Mouse (Mus musculus): ENCODE data around the gene Prr7.

Gene Prr7

DNA sequence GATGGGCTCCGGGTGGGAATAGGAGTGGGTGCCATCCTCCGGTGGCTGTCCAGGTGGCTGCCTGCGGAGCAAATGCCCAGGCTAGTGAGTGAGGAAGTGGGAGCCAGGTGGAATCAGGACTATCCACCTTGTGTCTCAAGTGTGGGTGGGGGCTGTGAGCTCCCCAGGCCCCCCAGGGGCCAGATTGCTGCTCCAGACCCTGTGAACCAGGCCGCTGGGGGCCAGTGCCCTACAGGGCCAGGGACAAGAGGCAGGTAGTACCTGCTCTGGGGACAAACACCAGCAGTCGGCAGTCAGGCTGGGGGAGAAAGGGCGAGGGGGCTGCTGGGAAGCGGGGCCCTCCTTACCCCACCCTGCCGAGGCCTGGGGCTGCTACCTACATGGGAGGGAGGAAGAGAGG is 12.2 kb downstream of the Prr7 start:
- no peak for DNase-seq (ENCODE audit: low spot score in 2 of 2)

DNA sequence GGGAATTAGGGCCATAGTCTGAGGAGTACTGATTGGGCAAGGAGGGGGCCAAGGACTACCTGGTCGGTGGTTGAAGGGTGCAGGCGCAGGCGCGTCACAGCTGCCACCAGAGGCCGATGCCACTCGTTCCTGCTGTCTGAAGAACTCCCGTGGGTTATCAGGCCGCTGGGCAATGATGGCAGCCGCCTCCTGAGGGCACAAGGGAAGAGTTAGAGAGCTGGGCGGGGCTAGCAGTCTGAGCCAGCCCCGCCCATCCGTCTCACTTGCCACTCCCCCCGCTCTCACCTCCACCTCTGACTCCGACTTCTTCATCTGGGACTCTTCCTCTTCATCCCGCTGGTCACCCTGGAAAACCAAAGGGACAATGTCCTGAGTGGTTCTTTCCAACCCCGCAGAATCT is 13.4 kb downstream of the Prr7 start:
- no peak for DNase-seq (ENCODE audit: low spot score in 2 of 2)

DNA sequence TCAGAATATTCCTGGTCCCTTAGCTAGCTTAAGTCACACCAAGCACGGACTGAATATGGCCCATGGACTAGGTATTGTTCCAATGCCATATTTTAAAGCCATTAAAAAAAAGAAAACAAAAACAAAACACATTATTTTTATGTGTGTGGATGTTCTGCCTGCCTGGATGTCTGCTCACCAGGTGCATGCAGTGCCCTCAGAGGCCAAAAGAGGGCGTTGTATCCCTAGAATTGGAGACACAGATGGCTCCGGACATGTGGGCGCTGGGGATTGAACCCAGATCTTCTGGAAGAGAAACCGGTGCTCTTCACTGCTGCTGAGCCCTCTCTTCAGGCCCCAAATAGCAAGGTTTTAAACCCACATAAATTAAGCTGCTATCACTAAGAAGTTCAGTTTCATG is 14.0 kb downstream of the Prr7 start:
- no peak for DNase-seq (ENCODE audit: low spot score in 2 of 2)

DNA sequence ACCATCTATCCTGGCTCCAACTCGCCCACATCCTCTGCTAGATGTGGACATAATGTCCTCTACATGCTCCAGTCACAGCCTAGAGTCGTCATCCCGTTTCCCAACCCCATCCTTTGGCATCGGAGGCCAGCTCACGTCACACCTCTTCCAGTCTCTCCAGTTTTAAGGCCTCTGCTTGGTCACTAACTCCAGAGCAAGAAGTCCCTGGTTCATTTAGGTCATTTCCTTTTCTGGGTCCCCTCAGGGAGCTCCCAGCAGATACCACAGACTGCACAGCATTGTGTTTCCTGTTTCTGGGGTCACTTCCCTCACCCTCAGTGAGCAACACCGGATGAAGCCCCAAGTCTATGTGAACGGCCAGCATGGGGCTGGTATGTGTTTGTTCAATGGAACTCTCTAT is 14.9 kb downstream of the Prr7 start:
- DNase-seq (ENCODE audit: low spot score in 2 of 2): no peak

DNA sequence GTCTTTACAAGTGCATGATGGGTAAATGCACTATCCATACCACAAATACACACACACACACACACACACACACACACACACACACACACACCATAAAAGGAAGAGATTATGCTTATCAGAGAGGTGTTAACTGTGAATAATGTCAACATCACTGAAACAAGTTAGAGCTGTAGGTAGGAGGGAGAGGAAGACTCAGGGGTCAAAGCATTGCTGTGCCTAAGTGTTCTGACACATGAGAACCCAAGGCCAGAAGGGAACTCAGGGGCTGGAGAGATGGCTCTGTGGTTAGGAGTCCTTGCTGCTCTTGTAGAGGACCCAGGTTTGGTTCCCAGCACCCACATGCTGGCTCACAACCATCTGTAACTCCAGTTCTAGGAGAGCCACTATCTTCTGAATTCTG is 15.9 kb downstream of the Prr7 start:
- no peak for DNase-seq (ENCODE audit: low spot score in 2 of 2)

DNA sequence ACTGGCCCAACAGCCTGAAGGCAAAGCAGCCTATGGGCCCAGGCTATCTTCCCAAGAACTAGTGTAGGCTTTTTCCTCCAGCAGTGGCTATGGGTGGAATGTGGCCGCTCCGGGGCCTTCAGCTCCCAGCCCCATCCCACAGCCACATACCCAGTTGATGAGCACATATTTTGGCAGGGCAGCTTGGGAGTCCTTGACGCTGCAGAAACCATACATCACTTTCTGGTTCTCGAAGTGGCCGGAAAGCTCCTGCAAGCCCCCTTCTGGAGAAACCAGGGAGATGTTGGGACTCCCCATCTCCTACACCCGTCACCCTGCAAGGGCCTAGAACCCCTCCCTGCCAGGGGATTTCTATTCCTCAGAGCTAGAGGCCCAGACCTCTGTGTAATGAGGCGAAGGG is 18.5 kb downstream of the Prr7 start:
- DNase-seq (ENCODE audit: low spot score in 2 of 2): no peak

DNA sequence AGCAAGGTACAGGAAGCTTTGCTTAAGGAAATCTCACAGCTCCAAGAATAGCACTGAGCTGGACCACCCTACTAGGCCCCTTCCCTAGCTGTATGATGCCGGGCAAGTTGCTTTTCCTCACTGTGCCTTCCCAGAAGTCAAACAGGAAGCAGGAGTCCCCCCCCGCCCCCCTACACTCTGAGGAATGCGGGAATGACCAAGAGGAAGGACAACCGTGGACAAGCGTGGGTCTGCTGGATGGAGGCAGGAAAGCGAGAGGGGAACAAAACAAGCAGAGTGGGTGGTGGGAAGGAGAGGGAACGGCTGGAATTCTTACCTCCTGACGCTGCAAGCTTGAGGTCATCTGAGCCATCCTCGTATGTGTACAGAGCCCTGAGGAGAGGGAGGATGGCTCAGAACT is 19.0 kb downstream of the Prr7 start:
- no peak for DNase-seq (ENCODE audit: low spot score in 2 of 2)

DNA sequence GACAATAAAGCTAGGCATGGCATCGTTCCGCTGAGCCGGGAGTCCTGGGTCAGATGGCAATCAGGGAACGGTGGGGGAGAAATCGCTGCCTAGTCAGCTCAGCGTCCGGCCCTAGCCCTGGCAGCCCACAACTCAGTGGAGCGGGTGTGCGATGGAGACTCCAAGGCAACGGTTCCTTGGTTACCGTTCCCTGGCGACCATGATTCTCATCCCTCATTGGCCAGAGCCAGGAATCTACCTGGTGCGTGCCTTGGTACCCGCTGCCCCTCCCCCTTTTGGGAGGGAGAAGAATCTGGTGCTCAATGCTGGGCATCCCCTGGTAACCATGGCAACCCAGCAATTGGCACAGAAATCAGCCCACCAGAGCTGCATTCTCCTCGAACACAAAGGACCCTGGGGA is 19.5 kb downstream of the Prr7 start:
- DNase-seq (ENCODE audit: low spot score in 2 of 2): peak; percentile 75 to 86

DNA sequence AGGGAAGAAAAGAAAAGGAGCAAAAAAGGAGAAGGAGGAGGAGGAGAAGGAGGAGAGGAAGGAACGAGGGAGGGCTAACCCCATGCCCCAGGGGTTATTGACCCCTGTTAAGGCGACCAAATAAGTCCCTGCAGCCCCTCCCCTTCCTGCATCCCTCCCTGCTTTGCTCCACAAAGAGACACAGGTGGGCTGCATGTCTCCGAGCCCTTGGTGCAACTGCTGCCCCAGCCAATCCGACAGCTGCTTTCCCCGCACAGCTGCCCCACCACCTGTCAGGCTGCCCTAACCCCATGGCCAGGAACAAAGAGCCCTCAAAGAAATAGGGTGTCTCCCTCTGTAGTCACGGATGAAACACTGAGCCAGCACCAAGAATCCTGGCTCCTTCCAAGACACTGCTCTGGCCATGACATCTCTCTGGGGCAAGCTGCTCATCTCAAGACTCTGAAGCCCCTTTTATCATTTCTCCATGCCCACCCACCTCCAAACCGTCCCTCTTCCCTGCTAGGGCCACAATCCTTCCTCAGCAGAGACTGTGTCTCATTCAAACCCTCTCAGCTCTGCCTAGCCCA is 20.5 kb downstream of the Prr7 start:
- DNase-seq (ENCODE audit: low spot score in 2 of 2): no peak

DNA sequence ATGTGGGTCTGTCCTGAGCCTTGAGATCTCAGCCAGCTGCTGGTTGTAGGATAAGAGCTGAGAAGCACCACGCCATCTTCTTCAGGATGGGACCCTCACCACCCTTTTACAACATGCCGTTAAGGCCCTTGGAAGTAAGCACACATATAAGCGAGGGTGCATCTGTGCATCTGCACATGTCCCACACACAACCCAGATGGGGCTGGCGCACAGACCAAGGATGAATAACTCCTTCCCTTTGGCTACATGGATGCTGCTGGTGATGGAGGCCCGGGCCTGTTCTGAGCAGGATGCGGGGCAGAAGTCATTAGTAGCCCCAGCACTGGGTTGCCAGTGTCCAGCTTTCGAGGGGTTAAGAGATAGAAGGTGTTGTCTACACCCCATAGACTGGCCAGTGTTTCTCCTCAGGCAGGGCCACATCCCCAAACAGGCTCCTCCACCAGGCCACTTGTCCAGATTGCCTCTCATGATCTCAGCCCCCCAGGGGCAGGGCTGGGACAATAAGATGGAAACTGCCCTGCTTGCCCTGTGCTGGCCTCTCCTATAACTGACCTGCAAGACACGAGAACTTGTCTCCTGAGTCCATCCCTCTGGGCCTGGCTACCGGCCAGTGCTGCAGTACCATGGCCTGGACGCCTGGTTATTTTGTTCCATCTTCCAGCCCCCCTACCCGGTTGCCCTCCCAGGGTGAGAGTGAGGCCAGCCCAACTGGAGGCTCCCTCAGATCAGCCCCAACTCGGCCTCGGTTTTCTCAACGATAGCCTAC is 22.1 kb downstream of the Prr7 start:
- no peak for DNase-seq (ENCODE audit: low spot score in 2 of 2)

DNA sequence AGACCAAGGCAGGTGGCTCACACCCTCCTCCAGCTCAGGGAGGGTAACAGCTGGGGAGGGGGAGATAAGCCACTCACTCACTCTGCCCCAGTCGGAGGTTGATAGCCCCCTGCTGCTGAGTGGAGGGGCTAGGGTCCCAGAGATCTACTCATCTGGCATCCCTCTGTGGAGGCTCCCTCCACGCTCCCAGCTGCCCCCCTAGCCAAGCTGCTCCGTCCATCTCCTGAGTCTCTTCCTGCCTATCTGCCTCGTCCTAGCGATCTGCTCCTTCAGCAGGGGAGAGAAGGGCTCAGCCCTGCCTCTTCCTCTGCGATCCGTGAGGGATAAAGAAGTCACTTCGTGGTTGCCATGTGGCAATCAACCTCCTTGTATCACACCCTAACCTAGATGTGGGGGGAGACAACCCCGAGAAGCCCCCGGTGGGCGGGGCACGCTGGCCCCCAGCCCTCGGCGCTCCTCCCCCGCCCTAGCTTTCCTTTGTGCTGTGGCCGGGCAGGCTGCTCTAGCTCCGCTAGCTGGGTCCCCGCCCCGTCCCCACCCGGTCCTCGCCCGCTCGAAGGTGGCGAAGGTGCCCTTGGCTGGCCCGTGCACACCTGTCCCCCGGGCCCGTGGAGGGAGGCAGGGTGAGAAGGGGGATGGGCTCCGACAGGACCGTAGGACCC is 23.0 kb downstream of the Prr7 start:
- DNase-seq (ENCODE audit: low spot score in 2 of 2): no peak

DNA sequence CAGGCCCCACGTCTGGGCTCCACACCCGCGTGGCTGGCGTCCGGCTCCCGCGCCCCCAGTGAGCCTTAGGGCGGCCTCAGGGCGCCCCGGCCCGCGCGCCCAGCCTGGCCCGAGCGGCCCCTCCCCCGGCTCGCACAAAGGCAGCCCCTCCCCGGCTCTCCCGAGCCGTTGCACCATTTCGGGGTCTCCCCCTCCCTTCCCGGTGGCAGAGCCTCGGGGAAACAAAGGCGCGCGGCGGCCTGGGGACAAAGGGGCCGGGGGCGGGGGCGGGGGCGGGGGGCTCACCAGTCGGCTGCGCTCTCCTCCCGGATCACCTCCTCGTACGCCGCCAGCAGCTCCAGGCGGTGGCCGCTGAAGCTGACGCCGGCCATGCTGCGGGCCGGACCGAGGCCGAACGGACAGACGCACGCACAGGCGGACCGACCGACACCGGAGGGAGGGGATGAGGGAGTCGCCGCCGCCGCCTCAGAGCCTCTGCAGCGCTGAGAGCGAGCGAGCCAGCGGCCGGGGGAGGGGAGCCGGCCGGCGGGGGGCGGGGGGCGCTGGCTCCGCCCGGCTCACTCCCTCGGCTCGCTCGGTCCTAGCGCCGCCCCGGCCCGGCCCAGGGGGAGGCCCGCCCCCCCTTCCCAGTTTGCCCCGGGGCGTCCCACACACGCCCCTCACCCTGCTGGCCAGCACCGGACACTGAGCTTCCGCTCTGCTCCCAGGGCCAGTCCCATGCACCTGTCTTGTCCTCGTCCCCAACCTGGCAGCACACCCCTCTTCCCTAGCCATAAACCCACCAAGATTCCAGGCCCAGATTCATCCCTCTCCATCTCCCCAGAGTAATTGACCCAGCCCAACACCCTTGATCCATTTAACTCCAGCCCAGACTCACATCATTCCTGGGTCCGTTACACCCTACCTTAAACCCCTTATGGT is 23.8 kb downstream of the Prr7 start, which contains the start of gene Dbn1:
Dbn1 (minus strand) TSS at position 534 of the 921 bp plus-strand sequence.
- no peak for DNase-seq (ENCODE audit: low spot score in 2 of 2)

DNA sequence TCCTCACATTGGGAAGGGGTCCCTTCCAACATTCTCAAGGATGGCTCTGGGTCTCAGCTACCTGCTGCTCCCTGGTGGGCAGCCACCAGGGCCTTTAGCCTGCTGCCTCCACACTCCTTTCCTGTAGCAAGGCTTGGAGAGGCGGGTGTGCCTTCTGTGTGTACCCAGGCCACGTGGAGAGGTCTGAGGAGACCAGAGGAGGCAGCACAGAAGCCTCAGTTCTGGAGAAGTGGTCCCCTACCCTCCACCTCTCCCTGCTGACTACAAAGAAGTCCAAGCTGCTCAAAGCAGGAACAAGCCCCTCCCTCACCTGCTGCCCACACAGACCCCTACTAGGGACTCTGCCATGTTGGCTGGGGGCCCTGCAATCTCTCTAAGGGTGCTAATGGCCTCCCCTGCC is 30.2 kb downstream of the Prr7 start:
- DNase-seq (ENCODE audit: low spot score in 2 of 2): no peak

DNA sequence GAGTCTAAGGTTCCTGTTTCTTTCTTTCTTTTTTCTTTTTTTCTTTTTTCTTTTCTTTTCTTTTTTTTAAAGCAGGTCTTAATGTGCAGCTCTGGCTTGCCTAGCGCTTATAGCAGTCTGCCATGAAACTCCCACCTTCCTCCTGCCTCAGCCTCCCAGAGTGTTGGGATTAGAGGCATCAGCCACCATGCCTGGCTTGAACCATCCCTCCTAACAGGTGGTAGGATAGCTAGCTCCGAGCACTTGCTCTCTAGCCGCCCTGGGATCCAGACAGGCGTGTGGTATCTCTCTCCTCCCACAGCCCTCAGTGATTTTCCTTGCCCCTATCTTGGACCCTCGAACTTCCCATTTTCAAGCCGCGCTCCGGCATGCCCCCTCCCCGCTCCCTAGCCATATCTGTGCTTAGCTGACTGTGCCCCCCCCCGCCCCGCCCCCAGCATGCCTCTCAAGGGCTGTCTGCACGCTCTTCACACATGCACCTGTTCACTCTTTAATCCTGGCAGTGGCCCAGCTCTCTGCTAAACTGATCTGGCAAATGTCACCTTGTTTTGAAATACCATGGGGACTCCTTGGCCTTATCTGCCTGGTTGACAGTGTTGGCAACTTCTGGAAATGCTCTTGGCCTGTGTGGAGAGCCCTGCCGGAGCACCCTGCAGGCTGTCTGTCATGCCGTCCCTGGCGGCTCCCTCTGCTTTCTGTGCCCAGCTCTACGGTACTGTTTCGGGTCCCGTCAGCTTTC is 31.0 kb downstream of the Prr7 start:
- DNase-seq (ENCODE audit: low spot score in 2 of 2): no peak

DNA sequence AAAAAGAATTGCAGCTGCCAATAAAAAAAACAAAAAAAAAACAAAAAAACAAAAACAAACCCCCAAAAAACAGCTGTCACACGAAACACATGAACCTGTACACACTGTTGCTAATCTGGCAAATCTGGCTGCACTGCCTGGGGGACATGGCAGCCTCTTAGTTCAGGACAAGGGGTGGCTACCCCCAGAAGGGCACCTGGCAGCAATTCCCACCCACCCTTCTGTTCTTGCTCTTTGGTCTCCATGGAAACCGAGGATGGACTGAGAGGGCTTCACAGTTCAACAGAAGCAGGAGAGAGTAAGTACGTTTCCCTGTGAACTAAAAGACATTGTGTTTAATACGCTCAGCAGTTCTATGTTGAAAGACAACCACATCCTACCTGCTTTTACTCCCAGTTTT is 31.6 kb downstream of the Prr7 start:
- DNase-seq (ENCODE audit: low spot score in 2 of 2): no peak

DNA sequence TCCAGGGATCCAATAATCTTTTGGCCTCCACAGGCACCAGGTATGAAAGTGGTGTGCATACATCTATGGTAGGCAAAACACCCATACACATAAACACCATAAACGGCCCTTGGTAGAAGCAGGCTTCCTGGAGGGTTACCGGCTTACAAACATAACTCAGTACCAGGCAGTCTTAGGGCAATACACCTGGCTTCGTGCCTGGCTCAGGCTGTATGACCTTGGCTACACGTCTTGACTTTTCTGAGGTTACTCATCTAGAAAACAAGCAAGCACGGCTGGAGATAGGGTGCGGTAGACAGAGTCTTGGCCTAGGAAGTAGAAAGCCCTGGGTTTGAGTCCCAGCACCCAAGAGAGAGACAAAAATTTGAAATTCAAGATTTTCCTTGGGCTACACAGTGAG is 32.6 kb downstream of the Prr7 start:
- no peak for DNase-seq (ENCODE audit: low spot score in 2 of 2)

DNA sequence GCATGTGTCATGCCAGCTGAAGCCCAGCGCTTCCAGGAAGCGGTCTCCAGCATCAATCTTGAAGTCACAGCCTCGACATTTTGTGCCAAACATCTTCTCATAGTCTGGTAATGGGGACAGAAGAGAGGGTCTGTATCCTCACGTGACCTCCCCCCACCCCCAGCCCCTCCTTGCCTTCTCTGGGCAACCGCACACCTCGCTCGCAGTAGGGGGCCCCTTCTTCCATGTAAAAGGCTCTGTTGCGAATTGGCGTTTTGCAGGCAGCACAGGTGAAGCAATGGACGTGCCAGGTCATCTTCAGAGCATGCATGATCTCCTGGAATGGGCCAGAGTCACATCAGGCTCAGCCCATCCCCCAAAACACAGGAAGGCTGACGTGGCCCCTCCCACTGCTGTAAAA is 34.8 kb downstream of the Prr7 start:
- DNase-seq (ENCODE audit: low spot score in 2 of 2): no peak

DNA sequence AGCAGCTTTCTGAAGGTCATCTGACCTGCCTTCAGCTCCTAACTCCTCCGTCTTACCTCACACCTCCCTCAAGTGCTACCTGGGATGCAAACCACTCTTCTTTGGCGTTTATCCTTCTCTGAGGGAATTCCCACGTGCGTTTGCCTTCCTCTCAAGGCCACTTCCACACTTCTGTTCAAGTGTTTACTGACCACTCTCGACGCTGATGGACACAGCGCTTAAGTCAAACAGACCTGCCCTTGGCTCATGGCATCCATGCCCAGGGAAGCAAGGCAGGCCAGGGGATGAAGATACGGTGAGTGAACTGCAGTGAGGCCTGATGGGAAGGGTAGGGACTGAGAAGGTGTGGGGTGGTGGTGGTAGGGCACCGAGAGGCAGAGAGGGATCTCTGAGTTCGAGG is 36.5 kb downstream of the Prr7 start:
- no peak for DNase-seq (ENCODE audit: low spot score in 2 of 2)

DNA sequence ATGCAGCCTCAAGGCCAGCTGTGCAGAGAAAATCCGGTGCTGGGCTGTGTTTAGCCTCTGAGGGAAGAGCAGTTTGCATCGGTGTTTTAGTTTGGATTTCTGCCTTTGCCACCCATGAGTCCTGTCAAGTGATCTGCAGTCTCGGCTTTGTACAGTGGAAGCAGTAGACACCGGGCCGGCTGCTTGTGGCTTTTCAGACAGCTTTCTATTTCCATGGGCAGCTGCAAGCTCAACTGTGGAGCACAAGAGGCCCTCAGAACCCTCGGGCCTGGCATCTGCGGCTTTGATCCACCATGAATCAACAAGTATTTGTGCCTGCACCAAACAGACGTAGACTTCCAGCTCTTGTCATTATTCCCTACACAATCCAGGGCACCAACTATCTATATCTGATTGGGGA is 38.3 kb downstream of the Prr7 start:
- no peak for DNase-seq (ENCODE audit: low spot score in 2 of 2)

DNA sequence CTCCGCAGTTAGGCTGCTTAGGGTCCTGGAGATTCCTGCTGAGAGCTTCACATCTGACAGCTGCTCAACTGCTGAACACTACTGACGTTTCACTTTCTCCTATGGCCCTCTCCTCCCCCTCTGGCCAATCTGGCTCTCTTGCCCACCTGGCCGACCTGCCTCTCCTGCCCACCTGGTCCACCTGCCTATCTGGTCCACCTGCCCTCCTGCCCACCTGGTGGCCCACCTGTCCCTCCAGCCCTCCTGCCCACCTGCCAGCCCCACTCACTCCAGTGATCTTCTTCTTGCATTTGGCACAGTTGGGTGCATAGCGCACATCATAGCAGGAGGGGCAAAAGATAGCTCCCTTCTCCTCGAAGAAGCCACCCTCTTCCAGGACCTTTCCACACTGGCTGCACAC is 40.3 kb downstream of the Prr7 start:
- no peak for DNase-seq (ENCODE audit: low spot score in 2 of 2)

DNA sequence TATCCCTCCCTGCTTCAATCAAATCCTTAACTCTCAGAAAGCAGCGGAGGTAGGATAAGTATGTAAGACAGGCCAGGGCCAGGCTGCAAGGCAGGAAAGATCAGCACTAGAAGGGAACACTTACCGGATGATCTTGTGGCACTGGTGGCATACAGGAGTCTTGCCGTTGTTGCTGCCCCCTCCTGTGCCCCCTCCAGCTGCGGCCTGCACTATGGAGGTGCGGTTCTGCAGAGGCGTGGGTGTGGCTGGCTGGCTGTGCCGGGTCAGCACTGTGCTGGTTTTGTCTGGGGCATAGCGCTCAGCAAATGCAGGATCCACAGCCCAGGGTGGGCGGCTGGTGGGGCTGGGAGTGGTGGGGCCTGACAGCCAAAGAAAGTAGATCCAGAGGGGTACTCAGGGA is 41.7 kb downstream of the Prr7 start:
- no peak for DNase-seq (ENCODE audit: low spot score in 2 of 2)

DNA sequence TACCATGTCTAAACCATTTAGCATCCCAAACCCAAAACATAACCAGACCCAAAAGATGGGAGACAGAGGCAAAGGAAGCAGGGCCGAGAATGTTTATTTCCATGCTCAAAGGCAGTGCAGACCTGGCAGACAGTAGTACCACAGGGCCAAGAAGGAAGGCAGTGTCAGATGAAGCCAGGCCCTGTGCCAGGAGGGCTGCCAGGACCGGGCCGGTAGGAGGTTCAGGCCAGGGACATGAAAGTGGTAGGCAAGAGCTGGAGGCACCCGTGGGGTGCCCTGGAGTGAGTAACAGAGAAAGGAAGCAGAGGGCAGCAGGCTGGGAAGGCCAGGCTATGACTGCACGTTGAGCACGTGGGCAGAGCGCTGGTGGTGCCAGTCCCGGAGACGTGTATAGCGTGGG is 42.6 kb downstream of the Prr7 start:
- DNase-seq (ENCODE audit: low spot score in 2 of 2): no peak
